Mouse (Mus musculus): Measurements from ENCODE around the gene Gfra4. TPM values are rescaled to one million over a fixed set of nuclear protein-coding genes. Genes with fewer than 3 reads are reported as not detected.
A peak's percentile ranks its signal among the peaks of the same experiment; 100 is the strongest.
"Not testable (repeated sequence)": the region's sequence is repeated elsewhere in the genome, so short reads cannot be mapped to it uniquely, and the experiment has no call there.

Gene Gfra4
- polyA plus RNA-seq, 1 experiment from 2014 or later, result 0.86 TPM

- no peak for ATAC-seq
- Histone ChIP-seq H3K36me3 (no peaks in the 10 kb centered on the region), H3K27ac (no peak overlapping the region), H3K9ac (no peak overlapping the region), H3K4me1 (peaks cover 14% of the 10 kb centered on the region), H3K9me3 (replicated peaks) (no peaks in the 10 kb centered on the region), H3K27me3 (replicated peaks) (peaks cover 75% of the 10 kb centered on the region), H3K4me3 (no peak overlapping the region), H3K4me2 (no peak overlapping the region)
- 71% methylated on average over 9 of the region's 9 CpGs for WGBS (ENCODE audit: insufficient replicate concordance)
These were observed 2.3 kb upstream of the Gfra4 start for GRCm38 (mm10) chr2:131044989-131045720.

GRCm38 (mm10) chr2:131044354-131044852 lies 1.5 kb upstream of the Gfra4 start:
- no peak for ATAC-seq
- 13% methylated on average over 7 of the region's 7 CpGs for WGBS (ENCODE audit: insufficient replicate concordance)
- H3K36me3 ChIP-seq, result no peaks in the 10 kb centered on the region
- H3K4me1 ChIP-seq, result peaks cover 14% of the 10 kb centered on the region
- no peak overlapping the region for H3K9ac ChIP-seq
- H3K4me2 ChIP-seq, result no peak overlapping the region
- H3K9me3 ChIP-seq (replicated peaks), result no peaks in the 10 kb centered on the region
- no peak overlapping the region for H3K27ac ChIP-seq
- H3K27me3 ChIP-seq (replicated peaks), result peaks cover 80% of the 10 kb centered on the region
- no peak overlapping the region for H3K4me3 ChIP-seq

GRCm38 (mm10) chr2:131040854-131041825 lies 1.7 kb downstream of the Gfra4 start:
- Histone ChIP-seq H3K4me1 (peaks cover 14% of the 10 kb centered on the region), H3K27ac (no peak overlapping the region), H3K36me3 (no peaks in the 10 kb centered on the region), H3K27me3 (replicated peaks) (peaks cover 93% of the 10 kb centered on the region), H3K4me3 (peak overlapping the region; percentile 50), H3K9ac (no peak overlapping the region; the same call in 1 of the 2 replicates), H3K4me2 (peak overlapping the region; percentile 65), H3K9me3 (replicated peaks) (no peaks in the 10 kb centered on the region)
- ATAC-seq, result no peak
- 4% methylated on average over 114 of the region's 115 CpGs for WGBS (ENCODE audit: insufficient replicate concordance)

GRCm38 (mm10) chr2:131038675-131039074 lies 4.2 kb downstream of the Gfra4 start:
- no peaks in the 10 kb centered on the region for H3K9me3 ChIP-seq (replicated peaks)
- H3K36me3 ChIP-seq, result no peaks in the 10 kb centered on the region
- peaks cover 84% of the 10 kb centered on the region for H3K27me3 ChIP-seq (replicated peaks)
- H3K4me1 ChIP-seq, result peaks cover 8% of the 10 kb centered on the region
- ATAC-seq, result no peak
- no peak overlapping the region for H3K9ac ChIP-seq
- no peak overlapping the region for H3K4me2 ChIP-seq
- H3K4me3 ChIP-seq, result no peak overlapping the region
- no peak overlapping the region for H3K27ac ChIP-seq
- WGBS (ENCODE audit: insufficient replicate concordance), result 56% methylated on average over 5 of the region's 5 CpGs

GRCm38 (mm10) chr2:131038197-131038596 lies 4.7 kb downstream of the Gfra4 start:
- ATAC-seq, result no peak
- WGBS (ENCODE audit: insufficient replicate concordance), result 75% methylated on average over 6 of the region's 6 CpGs
- Histone ChIP-seq H3K9ac (no peak overlapping the region), H3K9me3 (replicated peaks) (no peaks in the 10 kb centered on the region), H3K27me3 (replicated peaks) (peaks cover 79% of the 10 kb centered on the region), H3K27ac (no peak overlapping the region), H3K4me3 (no peak overlapping the region), H3K4me2 (no peak overlapping the region), H3K36me3 (no peaks in the 10 kb centered on the region), H3K4me1 (peaks cover 8% of the 10 kb centered on the region)

GRCm38 (mm10) chr2:131037226-131037990 lies 5.5 kb downstream of the Gfra4 start:
- no peak overlapping the region for H3K4me3 ChIP-seq
- no peak for ATAC-seq
- no peaks in the 10 kb centered on the region for H3K36me3 ChIP-seq
- peaks cover 9% of the 10 kb centered on the region for H3K4me1 ChIP-seq
- peaks cover 71% of the 10 kb centered on the region for H3K27me3 ChIP-seq (replicated peaks)
- no peak overlapping the region for H3K27ac ChIP-seq
- 48% methylated on average over 17 of the region's 17 CpGs for WGBS (ENCODE audit: insufficient replicate concordance)
- H3K9ac ChIP-seq, result no peak overlapping the region
- H3K4me2 ChIP-seq, result no peak overlapping the region
- no peaks in the 10 kb centered on the region for H3K9me3 ChIP-seq (replicated peaks)

- no peak overlapping the region for H3K4me3 ChIP-seq
- no peaks in the 10 kb centered on the region for H3K9me3 ChIP-seq (replicated peaks)
- H3K27me3 ChIP-seq (replicated peaks), result peaks cover 64% of the 10 kb centered on the region
- no peak overlapping the region for H3K27ac ChIP-seq
- ATAC-seq, result no peak
- H3K36me3 ChIP-seq, result no peaks in the 10 kb centered on the region
- peaks cover 16% of the 10 kb centered on the region for H3K4me1 ChIP-seq
- no peak overlapping the region for H3K9ac ChIP-seq
- no peak overlapping the region for H3K4me2 ChIP-seq
These were observed 6.1 kb downstream of the Gfra4 start for GRCm38 (mm10) chr2:131036757-131037156.

- H3K27me3 ChIP-seq (replicated peaks), result peaks cover 60% of the 10 kb centered on the region
- no peak overlapping the region for H3K4me2 ChIP-seq
- H3K4me1 ChIP-seq, result peaks cover 16% of the 10 kb centered on the region
- WGBS (ENCODE audit: insufficient replicate concordance), result 81% methylated on average over 2 of the region's 2 CpGs
- ATAC-seq, result no peak
- H3K4me3 ChIP-seq, result no peak overlapping the region
- no peaks in the 10 kb centered on the region for H3K36me3 ChIP-seq
- no peak overlapping the region for H3K9ac ChIP-seq
- H3K27ac ChIP-seq, result no peak overlapping the region
- no peaks in the 10 kb centered on the region for H3K9me3 ChIP-seq (replicated peaks)
These were observed 6.5 kb downstream of the Gfra4 start for GRCm38 (mm10) chr2:131036343-131036742.

- not testable (repeated sequence) for H3K9ac ChIP-seq; H3K9me3 ChIP-seq (replicated peaks); H3K27ac ChIP-seq; H3K36me3 ChIP-seq; H3K4me3 ChIP-seq
- Histone ChIP-seq H3K4me1 (peaks cover 41% of the 10 kb centered on the region), H3K4me2 (peak overlapping the region; percentile 36), H3K27me3 (replicated peaks) (peaks cover 11% of the 10 kb centered on the region)
- WGBS (ENCODE audit: insufficient replicate concordance), result 13% methylated on average over 1 of the region's 1 CpGs
- ATAC-seq, result peak; percentile 84
These were observed 11.5 kb downstream of the Gfra4 start for GRCm38 (mm10) chr2:131031406-131031805.

GRCm38 (mm10) chr2:131030998-131031397 lies 11.9 kb downstream of the Gfra4 start:
- no peak; the same call in 1 of the 2 replicates for ATAC-seq

GRCm38 (mm10) chr2:131030561-131030960 lies 12.3 kb downstream of the Gfra4 start:
- WGBS (ENCODE audit: insufficient replicate concordance), result 81% methylated on average over 2 of the region's 2 CpGs
- no peak overlapping the region for H3K4me2 ChIP-seq
- H3K36me3 ChIP-seq, result peaks cover 13% of the 10 kb centered on the region
- no peaks in the 10 kb centered on the region for H3K9me3 ChIP-seq (replicated peaks)
- H3K4me3 ChIP-seq, result no peak overlapping the region
- no peak overlapping the region for H3K9ac ChIP-seq
- peaks cover 41% of the 10 kb centered on the region for H3K4me1 ChIP-seq
- H3K27me3 ChIP-seq (replicated peaks), result peaks cover 2% of the 10 kb centered on the region; the same call in 1 of the 2 replicates
- no peak for ATAC-seq
- peak overlapping the region; percentile 32; the same call in 1 of the 2 replicates for H3K27ac ChIP-seq

More at GRCm38 (mm10) chr2:131030998-131031397, 11.9 kb downstream of the Gfra4 start:
- no peak overlapping the region for H3K4me2 ChIP-seq
- H3K9ac ChIP-seq, result no peak overlapping the region
- H3K27me3 ChIP-seq (replicated peaks), result peaks cover 7% of the 10 kb centered on the region
- H3K27ac ChIP-seq, result peak overlapping the region; percentile 28; the same call in 1 of the 2 replicates
- peaks cover 41% of the 10 kb centered on the region for H3K4me1 ChIP-seq
- no peaks in the 10 kb centered on the region for H3K9me3 ChIP-seq (replicated peaks)
- H3K4me3 ChIP-seq, result no peak overlapping the region
- 75% methylated on average over 1 of the region's 1 CpGs for WGBS (ENCODE audit: insufficient replicate concordance)
- peaks cover 9% of the 10 kb centered on the region; the same call in 1 of the 2 replicates for H3K36me3 ChIP-seq
